Mouse (Mus musculus) adrenal gland, postnatal 14 days (tissue): ENCODE measurements around the gene St6galnac1. TPM values are rescaled to one million over a fixed set of nuclear protein-coding genes. Genes with fewer than 3 reads are reported as not detected.
"Not testable (repeated sequence)": the region's sequence is repeated elsewhere in the genome, so short reads cannot be mapped to it uniquely, and the experiment has no call there.

Experiments
- DNase-seq: peaks from one replicate; pipeline ENCODE4 v3.0.0; 2021; ENCODE audit warnings: mixed read lengths
- total RNA-seq: library from RNA; stranded (reverse); gene quantifications from 2 replicates; pipeline ENCODE4 v1.2.3, GENCODE M21; 2021

St6galnac1 gene
- total RNA-seq, 1 experiment from 2014 or later, result not detected

DNA sequence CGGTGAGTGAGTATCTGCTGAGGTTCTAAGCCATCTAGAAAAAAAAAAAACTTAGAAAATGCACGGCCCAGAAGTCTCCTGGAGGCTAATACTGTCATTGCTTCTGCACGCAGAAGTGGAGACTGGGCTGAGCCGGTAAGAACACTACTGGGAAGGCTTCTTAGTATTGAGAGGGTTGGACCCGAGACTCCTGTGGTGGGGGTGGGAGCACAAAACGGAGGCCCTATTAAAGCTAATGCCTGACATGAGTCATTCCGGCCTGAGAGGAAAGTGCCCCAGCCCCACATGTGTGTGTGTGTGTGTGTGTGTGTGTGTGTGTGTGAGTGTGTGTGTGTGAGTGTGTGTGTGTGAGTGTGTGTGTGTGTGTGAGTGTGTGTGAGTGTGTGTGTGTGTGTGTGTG lies 31.8 kb upstream of the St6galnac1 start:
- DNase-seq, result no peak

GRCm38 (mm10) chr11:116806136-116807071 lies 31.1 kb upstream of the St6galnac1 start:
- no peak for DNase-seq

DNA sequence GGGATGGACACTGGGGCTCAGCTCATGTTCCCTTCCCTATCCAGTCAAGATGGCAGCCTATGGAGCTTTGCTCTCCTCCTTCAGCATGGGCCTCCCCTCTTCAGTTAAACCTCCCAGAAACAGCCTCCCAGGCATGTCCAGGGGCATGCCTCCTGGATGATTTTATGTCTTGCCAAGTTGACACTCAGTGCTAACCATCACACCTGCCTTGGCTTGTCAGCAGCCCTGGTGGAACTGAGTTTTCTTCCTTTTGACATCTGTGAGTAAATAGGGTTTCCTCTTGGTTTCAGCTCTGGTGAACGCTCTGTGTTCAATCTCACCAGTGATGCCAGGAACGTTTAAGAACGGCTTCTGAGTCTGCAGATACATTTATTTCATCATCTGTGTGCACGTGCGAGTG lies 27.4 kb upstream of the St6galnac1 start:
- DNase-seq, result no peak

DNA sequence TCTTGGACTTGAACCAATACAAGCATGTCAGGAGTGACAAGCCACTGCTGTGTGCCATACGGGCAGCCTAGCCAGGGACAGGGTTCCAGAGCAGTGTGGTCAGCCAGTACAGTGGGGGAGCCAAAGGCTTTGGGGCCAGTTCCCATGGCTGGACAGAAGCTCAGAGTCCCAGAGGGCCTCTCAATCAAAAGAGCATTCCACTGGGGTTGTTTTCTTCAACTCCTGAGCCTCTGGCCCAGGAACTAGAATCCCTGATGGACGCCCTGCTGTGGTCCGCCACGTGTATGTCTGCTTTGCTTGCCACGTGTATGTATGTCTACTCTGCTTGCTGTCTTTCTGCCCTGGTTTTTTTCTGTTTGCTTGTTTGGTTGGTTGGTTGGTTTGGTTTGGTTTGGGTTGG lies 25.8 kb upstream of the St6galnac1 start:
- DNase-seq, result peak; percentile 29

- DNase-seq, result no peak
These were observed 24.1 kb upstream of the St6galnac1 start for GRCm38 (mm10) chr11:116799364-116799763.

DNA sequence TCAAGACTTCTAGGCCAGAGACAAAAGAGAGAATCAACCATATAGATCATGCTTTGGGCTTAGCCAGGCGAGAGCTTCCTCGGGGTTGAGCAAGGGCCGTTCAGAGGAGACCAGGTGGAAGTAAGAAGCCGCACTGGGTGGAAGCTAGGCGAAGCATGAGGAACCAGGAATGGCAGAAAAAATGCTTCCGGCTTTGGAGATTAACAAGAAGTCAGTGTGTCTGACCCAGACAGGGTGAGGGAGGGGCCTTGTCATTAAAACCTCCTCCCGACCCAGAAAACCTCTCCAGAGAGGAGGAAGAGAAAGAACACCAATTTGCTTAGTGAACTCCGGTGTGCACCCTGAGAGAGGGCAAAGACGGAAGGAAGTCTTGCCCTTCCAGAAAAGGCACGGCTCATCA lies 8.9 kb upstream of the St6galnac1 start:
- no peak for DNase-seq

GRCm38 (mm10) chr11:116782737-116783145 lies 7.4 kb upstream of the St6galnac1 start:
- peak; percentile 26 for DNase-seq

- DNase-seq, result no peak
These were observed 2.1 kb downstream of the St6galnac1 start for GRCm38 (mm10) chr11:116773205-116773604.

GRCm38 (mm10) chr11:116769873-116770272 lies 5.4 kb downstream of the St6galnac1 start:
- no peak for DNase-seq

DNA sequence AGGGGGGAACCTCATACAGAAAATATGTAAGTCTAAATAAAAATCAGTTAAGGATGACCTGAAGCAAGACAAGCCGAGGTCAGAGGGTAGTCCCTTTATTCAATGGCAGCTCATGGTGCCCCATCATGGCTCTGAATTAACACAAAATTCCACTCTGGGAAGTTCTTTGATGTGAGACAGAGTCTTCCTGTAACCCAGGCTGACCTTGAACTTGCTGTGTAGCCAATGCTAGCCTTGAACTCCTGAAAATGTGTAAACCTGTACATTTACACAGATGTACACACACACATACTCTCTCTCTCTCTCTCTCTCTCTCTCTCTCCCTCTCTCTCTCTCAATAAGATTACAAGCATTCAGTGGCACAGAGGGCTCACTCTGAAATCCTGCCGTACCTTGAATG lies 10.4 kb downstream of the St6galnac1 start:
- DNase-seq, result no peak

DNA sequence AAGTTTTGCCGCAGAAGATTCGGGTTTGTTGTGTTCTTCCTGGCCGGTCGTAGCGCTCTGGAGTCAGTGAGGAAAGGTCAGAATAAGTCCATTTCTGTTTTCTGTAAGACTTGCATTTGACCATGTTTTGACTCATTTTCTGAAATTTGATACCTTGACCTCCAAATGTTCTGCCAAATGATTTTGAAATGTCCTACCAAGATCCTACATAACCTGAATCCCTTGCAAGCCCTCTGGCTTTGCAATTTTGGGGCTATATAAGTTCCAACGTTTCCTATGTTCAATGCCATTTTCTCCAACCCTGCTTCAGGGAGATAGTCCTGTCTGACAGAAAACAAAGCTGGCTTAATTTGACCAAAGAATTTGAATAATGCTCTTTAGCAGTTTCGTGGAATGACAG lies 11.0 kb downstream of the St6galnac1 start:
- no peak for DNase-seq

DNA sequence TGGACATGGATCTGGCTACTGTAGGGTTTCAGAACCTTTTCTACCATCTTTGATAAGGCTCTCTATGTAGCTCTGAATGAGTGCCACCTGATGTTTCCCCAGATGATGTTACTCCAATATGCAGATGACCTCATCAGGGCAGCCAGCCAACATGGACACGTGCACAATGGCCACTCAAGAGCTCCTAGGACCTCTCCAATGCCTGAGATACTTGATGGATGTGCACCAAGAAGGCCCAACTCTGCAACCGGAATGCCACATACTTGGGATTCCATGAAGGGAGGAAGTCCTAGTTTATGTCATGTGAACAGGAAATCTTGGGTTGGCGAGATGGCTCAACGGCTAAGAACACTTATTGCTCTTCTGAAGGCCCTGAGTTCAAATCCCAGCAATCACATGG lies 20.1 kb downstream of the St6galnac1 start:
- DNase-seq, result no peak

DNA sequence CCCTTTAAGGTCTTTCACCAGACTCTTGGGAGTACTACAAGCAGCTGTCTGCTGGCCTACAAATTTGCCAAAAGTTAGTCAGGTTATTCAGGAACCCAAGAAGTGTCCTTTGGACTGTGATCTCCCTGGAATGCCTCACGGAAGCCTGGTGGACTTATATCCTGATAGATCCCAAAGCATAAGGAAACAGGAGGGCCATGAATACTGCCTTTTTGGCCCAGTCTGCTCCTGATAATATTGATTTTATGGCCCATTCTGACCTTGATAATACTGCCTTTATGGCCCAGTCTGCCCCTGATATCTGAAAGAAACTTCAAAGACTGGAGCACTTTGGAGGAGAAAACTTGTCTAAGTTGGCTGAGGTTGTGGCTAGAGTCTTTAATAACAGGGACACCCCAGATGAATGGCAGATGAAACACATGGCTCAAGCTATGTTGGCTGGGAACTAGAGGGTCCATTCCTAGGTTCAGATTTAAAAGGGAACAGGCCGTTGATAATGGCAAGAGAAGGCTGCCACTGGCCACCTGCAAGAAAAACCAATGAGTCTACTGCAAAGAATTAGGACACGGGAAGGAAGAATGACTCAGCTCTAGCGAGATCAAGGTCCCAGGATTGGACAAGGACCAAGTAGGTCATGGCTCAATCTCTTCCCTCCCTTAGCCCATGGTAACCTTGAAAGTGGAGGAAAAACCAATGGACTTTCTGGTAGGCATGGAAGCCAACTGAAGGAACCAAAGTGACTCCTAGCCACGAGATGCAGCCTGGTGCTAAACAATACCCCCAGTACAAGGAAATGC lies 21.4 kb downstream of the St6galnac1 start:
- peak; percentile 81 for DNase-seq

DNA sequence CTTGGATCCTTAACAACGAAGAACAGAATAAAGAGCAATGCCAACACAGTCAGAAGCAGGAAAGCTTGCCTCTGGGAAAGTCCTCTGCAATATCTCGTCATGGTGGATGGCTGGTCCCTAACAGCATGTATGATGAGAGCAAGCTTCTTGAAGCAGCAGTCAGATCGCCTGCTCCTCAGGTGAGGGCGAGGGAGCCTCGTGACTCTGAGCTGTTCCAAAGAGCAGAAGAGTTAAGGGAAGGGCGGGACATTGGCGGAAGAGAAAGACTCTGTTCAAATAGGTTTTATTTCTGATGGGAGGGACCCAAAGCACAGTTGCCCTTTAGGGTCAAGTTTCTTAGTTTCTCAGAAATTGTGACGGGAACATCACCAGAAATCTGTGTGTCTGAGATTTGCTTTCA lies 25.6 kb downstream of the St6galnac1 start:
- no peak for DNase-seq

DNA sequence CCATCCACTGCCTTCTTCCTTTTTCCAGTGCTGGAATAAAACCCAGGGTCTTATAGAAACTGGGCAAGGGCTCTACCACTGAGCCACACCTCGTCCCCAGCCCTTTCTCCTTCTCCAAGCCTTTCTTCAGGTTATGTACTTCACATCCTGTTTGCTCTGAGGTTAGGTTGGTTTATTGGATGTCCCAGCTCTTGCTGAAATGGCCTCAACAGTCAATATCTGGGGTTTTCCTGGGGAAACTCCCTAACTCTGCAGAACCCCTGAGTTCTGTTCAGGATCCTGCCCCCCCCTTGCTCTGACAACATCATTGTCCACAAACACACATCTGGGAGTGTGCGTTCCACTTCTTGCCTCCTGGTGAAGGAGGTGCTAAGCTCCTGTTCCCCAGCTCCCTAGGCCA lies 26.6 kb downstream of the St6galnac1 start:
- DNase-seq, result not testable (repeated sequence)

DNA sequence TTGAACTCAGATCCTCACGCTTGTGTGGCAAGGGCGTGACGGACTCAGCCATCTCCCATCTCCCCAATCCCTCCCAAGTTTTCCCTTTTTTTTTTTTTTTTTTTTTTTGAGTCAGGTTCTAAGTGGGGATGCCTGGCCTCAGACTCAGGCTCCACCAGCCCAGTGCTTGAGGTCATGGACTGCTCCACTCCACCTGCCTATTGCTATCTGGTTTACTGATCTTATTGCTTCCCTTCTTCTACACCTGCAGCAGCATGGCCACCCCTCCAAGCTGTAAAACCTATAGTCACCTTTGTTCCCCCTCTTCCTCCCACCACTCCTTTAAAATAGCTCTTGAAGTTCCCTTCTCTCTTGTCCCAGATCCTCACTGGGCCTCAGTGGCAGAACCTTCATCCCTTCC lies 28.5 kb downstream of the St6galnac1 start:
- not testable (repeated sequence) for DNase-seq

DNA sequence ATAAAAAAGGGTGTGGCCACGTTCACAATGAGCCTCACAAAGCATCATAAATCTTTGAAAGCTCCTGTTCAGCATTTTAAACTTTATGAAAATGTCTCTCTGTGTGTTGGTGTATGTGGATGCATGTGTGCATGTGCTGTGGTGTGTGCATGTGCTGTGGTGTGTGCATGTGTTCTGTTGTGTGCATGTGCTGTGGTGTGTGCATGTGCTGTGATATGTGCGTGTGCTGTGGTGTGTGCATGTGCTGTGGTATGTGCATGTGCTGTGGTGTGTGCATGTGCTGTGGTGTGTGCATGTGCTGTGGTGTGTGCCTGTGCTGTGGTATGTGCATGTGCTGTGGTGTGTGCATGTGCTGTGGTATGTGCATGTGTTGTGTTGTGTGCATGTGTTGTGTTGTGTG lies 29.9 kb downstream of the St6galnac1 start:
- DNase-seq, result not testable (repeated sequence)

DNA sequence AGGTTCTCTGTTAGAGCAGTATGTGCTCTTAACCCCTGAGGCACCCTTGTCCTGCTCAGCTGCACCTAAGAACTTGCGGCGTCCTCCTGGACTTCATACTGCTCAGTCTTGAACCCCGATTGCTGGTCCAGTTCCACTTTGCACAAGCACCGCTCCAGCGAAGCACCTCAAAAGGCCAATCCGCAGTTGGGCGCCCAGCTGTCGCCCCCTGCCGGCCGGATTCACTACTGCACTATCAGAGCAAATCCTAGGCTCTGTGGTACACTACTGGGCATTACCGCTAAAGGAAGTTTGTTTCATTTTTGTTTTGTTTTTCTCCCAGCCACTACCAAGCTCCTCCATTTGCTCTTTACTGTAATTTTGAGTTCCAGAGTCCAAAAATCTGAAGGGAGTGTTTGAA lies 36.9 kb downstream of the St6galnac1 start:
- peak; percentile 27 for DNase-seq

DNA sequence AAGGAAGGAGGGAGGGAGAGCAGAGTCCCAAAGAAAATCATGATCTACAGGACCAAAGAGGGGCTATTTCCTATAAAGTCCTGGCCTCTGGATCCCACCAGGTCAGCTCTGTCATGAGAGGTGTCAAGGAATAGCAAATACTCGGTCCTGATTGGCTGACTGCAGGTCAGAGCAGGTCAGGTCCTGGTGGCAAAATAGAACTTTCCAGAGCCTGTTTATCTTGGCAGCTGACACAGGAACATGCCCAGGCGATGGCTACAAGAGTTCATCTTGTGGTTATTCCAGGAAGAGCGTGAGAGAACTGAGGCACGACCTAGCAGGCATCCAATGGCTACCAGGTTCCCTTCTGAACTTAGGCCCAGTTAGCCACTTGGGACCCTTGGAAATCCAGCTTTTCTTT lies 42.8 kb downstream of the St6galnac1 start:
- DNase-seq, result no peak

GRCm38 (mm10) chr11:116731060-116731580 lies 44.2 kb downstream of the St6galnac1 start:
- not testable (repeated sequence) for DNase-seq

GRCm38 (mm10) chr11:116729276-116730008 lies 45.9 kb downstream of the St6galnac1 start:
- DNase-seq, result no peak

- no peak for DNase-seq
These were observed 49.2 kb downstream of the St6galnac1 start for GRCm38 (mm10) chr11:116726156-116726555.
